In the genomic region with DNA sequence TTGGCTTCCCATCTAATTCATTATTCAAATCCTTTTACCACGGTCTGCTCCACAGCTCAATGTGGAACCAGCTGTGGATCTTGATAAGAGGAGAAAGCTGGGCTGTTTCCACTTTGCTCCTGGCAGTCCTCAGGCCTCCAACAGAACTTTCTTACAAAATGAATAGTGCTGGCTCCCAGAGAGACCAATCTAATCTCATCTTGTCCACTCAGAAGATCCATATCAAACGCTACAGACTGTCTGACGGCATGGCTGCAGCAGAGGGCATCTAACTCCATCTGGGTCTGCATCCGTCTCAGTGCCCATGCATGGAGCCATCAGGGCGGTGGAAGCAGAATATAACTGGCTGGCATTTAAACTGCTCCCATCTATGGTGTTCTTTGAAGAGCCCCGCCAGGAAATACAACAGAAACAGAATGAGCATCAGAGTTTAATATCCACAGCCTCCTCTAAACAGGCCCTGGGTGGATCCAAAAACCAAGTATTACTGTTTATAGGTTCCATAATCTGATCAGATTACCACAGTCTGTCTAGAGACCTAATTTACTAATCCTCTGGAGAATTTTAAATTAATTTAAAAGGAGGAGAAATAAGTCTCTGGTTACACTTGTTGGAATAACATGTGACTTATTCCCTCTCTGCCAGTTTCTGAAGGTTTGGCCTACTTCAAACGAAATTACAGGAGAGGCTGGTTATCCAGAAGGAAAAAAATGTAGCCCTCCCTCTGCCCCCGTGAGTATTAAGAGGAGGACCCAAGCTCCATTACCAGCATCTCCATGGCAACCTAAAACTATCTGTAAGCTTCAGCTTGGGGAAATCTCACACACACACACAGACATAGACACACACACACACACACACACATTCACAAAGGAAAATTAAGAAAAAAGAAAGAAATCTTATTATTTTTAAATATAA, we compare ENCODE assay signal across 12 mouse cellular contexts.
DNase-seq lines count a peak whose midpoint lies in the region; ATAC-seq and TF ChIP-seq lines count a peak whose summit lies in the region.
"Had no signal": no experiment of that assay in that cellular context is flagged by ENCODE, and none has a peak within 500 bp of the region (broad histone marks: within the 10 kb centered on the region; RNA-seq: fewer than 3 reads in every experiment).

No protein-coding gene starts in this region.

- no peaks in the 10 kb centered on the region for H3K9me3 ChIP-seq in embryonic facial prominence, embryonic 11.5 days (replicated peaks; ENCODE audit: control insufficient read depth, low read length)
- H3K9me3 ChIP-seq in embryonic facial prominence, embryonic 10.5 days, result no peaks in the 10 kb centered on the region
- H3K9me3 ChIP-seq in lung, embryonic 14.5 days (ENCODE audit: low read depth, low read length), result no peaks in the 10 kb centered on the region
- H3K9me3 ChIP-seq in hindbrain, postnatal 0 days (ENCODE audit: low read length), result no peaks in the 10 kb centered on the region
- no peaks in the 10 kb centered on the region for H3K9me3 ChIP-seq in midbrain, embryonic 14.5 days (ENCODE audit: control insufficient read depth, low read length)

- 65% methylated on average over 8 of the region's 8 CpGs for WGBS in embryonic facial prominence, embryonic 11.5 days
- 76% methylated on average over 8 of the region's 8 CpGs for WGBS in embryonic facial prominence, embryonic 10.5 days
- 73% methylated on average over 8 of the region's 8 CpGs for WGBS in lung, embryonic 14.5 days
- WGBS in hindbrain, postnatal 0 days, result 41% methylated on average over 8 of the region's 8 CpGs
- WGBS in midbrain, embryonic 14.5 days, result 19% methylated on average over 8 of the region's 8 CpGs

- H3K36me3 ChIP-seq in embryonic facial prominence, embryonic 11.5 days (replicated peaks; ENCODE audit: control insufficient read depth, insufficient read depth, low read depth, low read length), result no peaks in the 10 kb centered on the region
- H3K36me3 ChIP-seq in embryonic facial prominence, embryonic 10.5 days (replicated peaks), result peaks cover 5% of the 10 kb centered on the region; the same call in 1 of the 2 replicates
- no peaks in the 10 kb centered on the region for H3K36me3 ChIP-seq in lung, embryonic 14.5 days (ENCODE audit: insufficient read depth)
- no peaks in the 10 kb centered on the region for H3K36me3 ChIP-seq in hindbrain, postnatal 0 days (ENCODE audit: insufficient read depth, low read length)
- H3K36me3 ChIP-seq in midbrain, embryonic 14.5 days (ENCODE audit: control insufficient read depth, insufficient read depth, low read length), result no peaks in the 10 kb centered on the region

- H3K27ac ChIP-seq in embryonic facial prominence, embryonic 11.5 days (replicated peaks; ENCODE audit: low read depth, low read length), result no peak overlapping the region
- H3K27ac ChIP-seq in embryonic facial prominence, embryonic 10.5 days (replicated peaks), result no peak overlapping the region
- no peak overlapping the region for H3K27ac ChIP-seq in lung, embryonic 14.5 days (ENCODE audit: low read depth)
- no peak overlapping the region for H3K27ac ChIP-seq in hindbrain, postnatal 0 days
- no peak overlapping the region for H3K27ac ChIP-seq in midbrain, embryonic 14.5 days (replicated peaks; ENCODE audit: low read depth, low read length)

- no peaks in the 10 kb centered on the region for H3K4me1 ChIP-seq in embryonic facial prominence, embryonic 11.5 days (ENCODE audit: control insufficient read depth, insufficient read depth, low read length)
- H3K4me1 ChIP-seq in embryonic facial prominence, embryonic 10.5 days, result peaks cover 6% of the 10 kb centered on the region
- H3K4me1 ChIP-seq in lung, embryonic 14.5 days (ENCODE audit: insufficient read depth), result no peaks in the 10 kb centered on the region
- H3K4me1 ChIP-seq in hindbrain, postnatal 0 days (ENCODE audit: insufficient read depth, low read length), result peaks cover 6% of the 10 kb centered on the region; the same call in 1 of the 2 replicates
- peaks cover 9% of the 10 kb centered on the region; the same call in 1 of the 2 replicates for H3K4me1 ChIP-seq in midbrain, embryonic 14.5 days (ENCODE audit: control insufficient read depth, insufficient read depth, low read length)

- ATAC-seq in embryonic facial prominence, embryonic 11.5 days (replicated peaks; ENCODE audit: insufficient number of reproducible peaks, low FRiP score, low TSS enrichment, low read depth), result peak; percentile 31; the same call in 1 of the 2 replicates
- no peak for ATAC-seq in lung, embryonic 14.5 days (ENCODE audit: insufficient read depth)
- ATAC-seq in hindbrain, postnatal 0 days, result peak; percentile 64
- peak; percentile 81 for ATAC-seq in midbrain, embryonic 14.5 days (ENCODE audit: low FRiP score, low TSS enrichment)

- no peak overlapping the region for H3K4me2 ChIP-seq in embryonic facial prominence, embryonic 11.5 days (ENCODE audit: low read depth, low read length)
- H3K4me2 ChIP-seq in lung, embryonic 14.5 days, result no peak overlapping the region
- no peak overlapping the region for H3K4me2 ChIP-seq in hindbrain, postnatal 0 days (ENCODE audit: low read depth, low read length)
- no peak overlapping the region for H3K4me2 ChIP-seq in midbrain, embryonic 14.5 days (ENCODE audit: low read length)

- H3K4me3 ChIP-seq in embryonic facial prominence, embryonic 11.5 days (ENCODE audit: low read depth, low read length), result no peak overlapping the region
- no peak overlapping the region for H3K4me3 ChIP-seq in embryonic facial prominence, embryonic 10.5 days
- H3K4me3 ChIP-seq in lung, embryonic 14.5 days (ENCODE audit: low read depth, low read length), result no peak overlapping the region
- no peak overlapping the region for H3K4me3 ChIP-seq in hindbrain, postnatal 0 days (ENCODE audit: low read length)
- H3K4me3 ChIP-seq in midbrain, embryonic 14.5 days (replicated peaks; ENCODE audit: low read depth, low read length), result no peak overlapping the region

- H3K9ac ChIP-seq in embryonic facial prominence, embryonic 11.5 days (replicated peaks; ENCODE audit: low read length), result no peak overlapping the region
- H3K9ac ChIP-seq in lung, embryonic 14.5 days, result no peak overlapping the region
- H3K9ac ChIP-seq in hindbrain, postnatal 0 days (replicated peaks; ENCODE audit: low read length), result no peak overlapping the region
- no peak overlapping the region for H3K9ac ChIP-seq in midbrain, embryonic 14.5 days (replicated peaks; ENCODE audit: low read length)

- DNase-seq in embryonic facial prominence, embryonic 11.5 days (ENCODE audit: low spot score), result peak; percentile 49
- DNase-seq in embryonic facial prominence, embryonic 10.5 days (ENCODE audit: low spot score), result no peak
- peak; percentile 29 for DNase-seq in lung, embryonic 14.5 days
- no peak for DNase-seq in lung, adult 18-20 months
- DNase-seq in hindbrain, postnatal 0 days (ENCODE audit: low spot score), result peak; percentile 46
- DNase-seq in midbrain, embryonic 14.5 days, result peak; percentile 71
- DNase-seq in layer of hippocampus, adult 11-12 months (ENCODE audit: low spot score), result no peak
- no peak for DNase-seq in cerebellum, postnatal 25 days
- DNase-seq: cerebellum, adult 9-11 months; gastrocnemius, postnatal 14 days; kidney, adult 11 months; right cerebral cortex, adult 18-20 months had no signal

- no peak for TF ChIP-seq CTCF in lung, embryonic 14.5 days (IDR thresholded peaks at IDR 0.05; ENCODE audit: low read depth)
- no peak for TF ChIP-seq CTCF in hindbrain, postnatal 0 days (IDR thresholded peaks at IDR 0.05; ENCODE audit: low read depth)

- H3K27me3 ChIP-seq in embryonic facial prominence, embryonic 11.5 days (ENCODE audit: control insufficient read depth, insufficient read depth, low read length), result no peaks in the 10 kb centered on the region
- no peaks in the 10 kb centered on the region for H3K27me3 ChIP-seq in embryonic facial prominence, embryonic 10.5 days (replicated peaks; ENCODE audit: low read depth, poor library complexity, severe bottlenecking)
- no peaks in the 10 kb centered on the region for H3K27me3 ChIP-seq in lung, embryonic 14.5 days (ENCODE audit: insufficient read depth, low read length)
- no peaks in the 10 kb centered on the region for H3K27me3 ChIP-seq in hindbrain, postnatal 0 days (ENCODE audit: insufficient read depth, low read length)
- no peaks in the 10 kb centered on the region for H3K27me3 ChIP-seq in midbrain, embryonic 14.5 days (ENCODE audit: control insufficient read depth, insufficient read depth, low read length)

Comparison
In these comparisons a context has a peak if more than half of its experiments do, and no peak if none do; other contexts are left out.
1. DNase-seq: peak in embryonic facial prominence, embryonic 11.5 days (single experiment), lung, embryonic 14.5 days (single experiment), hindbrain, postnatal 0 days (single experiment) and midbrain, embryonic 14.5 days (single experiment); none in embryonic facial prominence, embryonic 10.5 days (single experiment), lung, adult 18-20 months (0 of 2), layer of hippocampus, adult 11-12 months (single experiment) and cerebellum, postnatal 25 days (0 of 2).